ENCODE assay signal across 8 mouse cellular contexts in the genomic region with DNA sequence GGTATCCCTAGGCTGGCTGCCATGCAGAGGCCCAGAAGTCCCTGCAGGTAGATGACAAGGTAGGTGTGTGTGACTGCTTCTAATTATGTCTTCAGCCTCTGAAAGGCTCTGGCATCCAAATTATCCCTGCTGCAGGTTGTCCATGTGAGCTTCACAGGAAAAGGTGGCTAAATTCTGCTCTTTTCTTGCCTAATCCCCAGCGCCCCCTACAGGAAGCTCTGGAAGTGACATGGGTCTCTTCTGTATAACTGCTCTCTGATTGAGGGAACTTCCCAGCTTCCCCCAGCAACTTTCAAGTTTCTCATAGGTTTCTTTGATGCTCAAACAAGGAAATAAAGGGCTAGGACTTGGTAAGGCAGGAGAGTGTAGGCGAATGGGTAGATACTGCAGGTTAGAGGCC. TPM values are rescaled to one million over a fixed set of nuclear protein-coding genes. Genes with fewer than 3 reads are reported as not detected.
DNase-seq lines count a peak whose midpoint lies in the region; ATAC-seq and TF ChIP-seq lines count a peak whose summit lies in the region.

No protein-coding gene starts in this region.

- H3K4me3 ChIP-seq in neural tube, embryonic 15.5 days (replicated peaks): no peak overlapping the region
- no peak overlapping the region for H3K4me3 ChIP-seq in limb, embryonic 14.5 days (replicated peaks; ENCODE audit: low read length)

- 37% methylated on average over 2 of the region's 2 CpGs for WGBS in neural tube, embryonic 15.5 days
- WGBS in limb, embryonic 14.5 days: 40% methylated on average over 2 of the region's 2 CpGs

- TF ChIP-seq POLR2A in limb, embryonic 14.5 days (IDR thresholded peaks at IDR 0.05; ENCODE audit: borderline replicate concordance, extremely low read depth, insufficient read depth, insufficient read length): no peak

- no peak overlapping the region for H3K9ac ChIP-seq in neural tube, embryonic 15.5 days (replicated peaks)
- no peak overlapping the region for H3K9ac ChIP-seq in limb, embryonic 14.5 days (ENCODE audit: low read depth, low read length, severe bottlenecking)

- DNase-seq in neural tube, embryonic 10.5 days (ENCODE audit: extremely low spot score, low spot score): peak; percentile 67
- peak; percentile 80 for DNase-seq in ZHBTc4 (ENCODE audit: low read depth, low spot score)
- peak; percentile 82 to 83 for DNase-seq in cerebellum, postnatal 36 days
- peak; percentile 84 for DNase-seq in heart, postnatal 4 days
- peak; percentile 45 for DNase-seq in limb, embryonic 14.5 days (ENCODE audit: low spot score)
- peak; percentile 76 for DNase-seq in retina, postnatal 1 day
- DNase-seq in urinary bladder, postnatal 4 days (ENCODE audit: low spot score in 2 of 2): peak; percentile 35 to 83

- no peaks in the 10 kb centered on the region for H3K9me3 ChIP-seq in neural tube, embryonic 15.5 days (replicated peaks)
- H3K9me3 ChIP-seq in limb, embryonic 14.5 days (ENCODE audit: control insufficient read depth, low read length): no peaks in the 10 kb centered on the region

- no peak overlapping the region for H3K27ac ChIP-seq in neural tube, embryonic 15.5 days (replicated peaks)
- H3K27ac ChIP-seq in limb, embryonic 14.5 days (replicated peaks; ENCODE audit: low read depth, low read length): no peak overlapping the region

- peaks cover 95% of the 10 kb centered on the region for H3K36me3 ChIP-seq in neural tube, embryonic 15.5 days
- H3K36me3 ChIP-seq in limb, embryonic 14.5 days (ENCODE audit: control insufficient read depth, insufficient read depth, low read length): peaks cover 86% of the 10 kb centered on the region

- no peak overlapping the region for H3K4me2 ChIP-seq in neural tube, embryonic 15.5 days
- no peak overlapping the region for H3K4me2 ChIP-seq in limb, embryonic 14.5 days (replicated peaks; ENCODE audit: low read depth, low read length, severe bottlenecking)

- no peak for ATAC-seq in neural tube, embryonic 15.5 days (ENCODE audit: low FRiP score)
- no peak for ATAC-seq in limb, embryonic 14.5 days (ENCODE audit: low FRiP score, low read depth)

- H3K4me1 ChIP-seq in neural tube, embryonic 15.5 days: no peaks in the 10 kb centered on the region
- H3K4me1 ChIP-seq in limb, embryonic 14.5 days (ENCODE audit: control insufficient read depth, insufficient read depth, low read length): no peaks in the 10 kb centered on the region

- H3K27me3 ChIP-seq in neural tube, embryonic 15.5 days (replicated peaks): no peaks in the 10 kb centered on the region
- H3K27me3 ChIP-seq in limb, embryonic 14.5 days (ENCODE audit: control insufficient read depth, insufficient read depth, low read length): no peaks in the 10 kb centered on the region

RNA-seq across cellular contexts. Expression of gene Polr3h, which starts 21.1 kb away (rescaled TPM):
- polyA plus RNA-seq in neural tube, embryonic 15.5 days (2015; fragmentation: Nextera tagmentation; extraction: Ambion mirVana): 93.2 and 107 TPM in 2 replicates
- 1 to 10 TPM; 7.9 to 9.1 TPM for total RNA-seq in heart, postnatal 4 days (2021)
- polyA plus RNA-seq in limb, embryonic 14.5 days (2012; rRNA removed): 20.5 and 25.0 TPM in 2 replicates
- polyA plus RNA-seq in limb, embryonic 14.5 days (2014; fragmentation: Nextera tagmentation; extraction: Ambion mirVana): 69.1 and 71.6 TPM in 2 replicates

RNA-seq across cellular contexts. Expression of gene Csdc2, which starts 31.6 kb away (rescaled TPM):
- 194 and 220 TPM in 2 replicates for polyA plus RNA-seq in neural tube, embryonic 15.5 days (2015; fragmentation: Nextera tagmentation; extraction: Ambion mirVana)
- total RNA-seq in heart, postnatal 4 days (2021): 1 to 10 TPM; 6.3 to 8.8 TPM
- polyA plus RNA-seq in limb, embryonic 14.5 days (2012; rRNA removed): 16.2 and 23.6 TPM in 2 replicates
- 13.5 and 14.3 TPM in 2 replicates for polyA plus RNA-seq in limb, embryonic 14.5 days (2014; fragmentation: Nextera tagmentation; extraction: Ambion mirVana)

RNA-seq across cellular contexts. Expression of gene Aco2, which starts 32.8 kb away (rescaled TPM):
- 295 and 298 TPM in 2 replicates for polyA plus RNA-seq in neural tube, embryonic 15.5 days (2015; fragmentation: Nextera tagmentation; extraction: Ambion mirVana)
- total RNA-seq in heart, postnatal 4 days (2021): 1,000 to 10,000 TPM; 1,419 to 1,465 TPM
- polyA plus RNA-seq in limb, embryonic 14.5 days (2012; rRNA removed): 158 and 183 TPM in 2 replicates
- polyA plus RNA-seq in limb, embryonic 14.5 days (2014; fragmentation: Nextera tagmentation; extraction: Ambion mirVana): 127 and 134 TPM in 2 replicates

RNA-seq across cellular contexts. Expression of gene Phf5a, which starts 33.2 kb away (rescaled TPM):
- polyA plus RNA-seq in neural tube, embryonic 15.5 days (2015; fragmentation: Nextera tagmentation; extraction: Ambion mirVana): 111 and 122 TPM in 2 replicates
- 10 to 100 TPM; 57.9 to 58.9 TPM for total RNA-seq in heart, postnatal 4 days (2021)
- polyA plus RNA-seq in limb, embryonic 14.5 days (2012; rRNA removed): 91.7 and 96.8 TPM in 2 replicates
- polyA plus RNA-seq in limb, embryonic 14.5 days (2014; fragmentation: Nextera tagmentation; extraction: Ambion mirVana): 159 and 163 TPM in 2 replicates

RNA-seq across cellular contexts. Expression of gene Tob2, which starts 46.3 kb away (rescaled TPM):
- polyA plus RNA-seq in neural tube, embryonic 15.5 days (2015; fragmentation: Nextera tagmentation; extraction: Ambion mirVana): 14.7 and 16.1 TPM in 2 replicates
- total RNA-seq in heart, postnatal 4 days (2021): 10 to 100 TPM; 24.1 to 32.3 TPM
- polyA plus RNA-seq in limb, embryonic 14.5 days (2012; rRNA removed): 23.7 and 28.1 TPM in 2 replicates
- 23.4 and 24.7 TPM in 2 replicates for polyA plus RNA-seq in limb, embryonic 14.5 days (2014; fragmentation: Nextera tagmentation; extraction: Ambion mirVana)
